Mouse (Mus musculus): ENCODE results near the gene Map3k7. TPM values are rescaled to one million over a fixed set of nuclear protein-coding genes. Genes with fewer than 3 reads are reported as not detected.
"Not testable (repeated sequence)": the region's sequence is repeated elsewhere in the genome, so short reads cannot be mapped to it uniquely, and the experiment has no call there.

The Map3k7 gene
- total RNA-seq, 2 experiments from 2014 or later: 34.4 to 53.7 TPM

GRCm38 (mm10) chr4:31975260-31975950 lies 11.5 kb downstream of the Map3k7 start:
- ATAC-seq (replicated peaks; ENCODE audit: low FRiP score, poor library complexity, severe bottlenecking): no peak

DNA sequence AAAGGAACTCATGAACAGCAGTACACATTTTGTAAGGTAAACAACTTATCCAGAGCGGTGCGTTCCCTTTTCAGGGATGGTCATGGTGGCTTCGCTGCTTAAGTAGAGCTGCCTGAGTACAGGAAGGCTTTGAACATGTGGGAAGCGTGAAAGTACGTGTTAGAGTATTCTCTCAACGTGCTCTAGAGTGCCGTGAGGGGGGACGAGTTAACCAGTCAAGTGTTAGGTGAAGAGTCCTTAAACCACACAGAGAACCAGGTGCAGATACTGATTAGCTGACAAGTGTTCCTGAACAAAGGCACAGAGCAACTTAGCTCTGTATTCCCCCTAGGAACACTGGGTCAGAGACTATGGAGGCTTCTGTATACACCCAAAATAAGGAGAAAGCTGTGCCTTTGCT lies 18.0 kb downstream of the Map3k7 start:
- ATAC-seq (replicated peaks; ENCODE audit: low FRiP score, poor library complexity, severe bottlenecking): no peak

GRCm38 (mm10) chr4:31993386-31993785 lies 29.5 kb downstream of the Map3k7 start:
- ATAC-seq (replicated peaks; ENCODE audit: low FRiP score, poor library complexity, severe bottlenecking): no peak

DNA sequence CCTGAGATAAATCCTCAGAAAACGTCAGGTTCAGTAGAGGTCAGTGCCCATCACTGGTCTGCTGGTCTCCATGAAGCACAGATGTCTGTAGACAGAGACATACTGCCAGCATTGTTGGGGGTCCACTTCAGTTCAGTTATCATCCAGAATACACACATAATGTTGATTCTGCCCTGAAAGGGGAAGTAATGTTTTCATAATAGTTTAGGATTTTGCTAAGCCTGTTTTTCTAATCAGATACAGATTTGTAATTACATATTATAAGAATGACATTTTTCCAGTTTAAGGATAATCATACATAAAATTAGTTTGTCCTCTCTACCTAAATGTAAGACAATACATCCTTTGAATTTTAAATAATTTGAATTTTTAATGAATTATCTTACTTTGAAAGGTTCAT lies 30.0 kb downstream of the Map3k7 start:
- no peak for ATAC-seq (replicated peaks; ENCODE audit: low FRiP score, poor library complexity, severe bottlenecking)

DNA sequence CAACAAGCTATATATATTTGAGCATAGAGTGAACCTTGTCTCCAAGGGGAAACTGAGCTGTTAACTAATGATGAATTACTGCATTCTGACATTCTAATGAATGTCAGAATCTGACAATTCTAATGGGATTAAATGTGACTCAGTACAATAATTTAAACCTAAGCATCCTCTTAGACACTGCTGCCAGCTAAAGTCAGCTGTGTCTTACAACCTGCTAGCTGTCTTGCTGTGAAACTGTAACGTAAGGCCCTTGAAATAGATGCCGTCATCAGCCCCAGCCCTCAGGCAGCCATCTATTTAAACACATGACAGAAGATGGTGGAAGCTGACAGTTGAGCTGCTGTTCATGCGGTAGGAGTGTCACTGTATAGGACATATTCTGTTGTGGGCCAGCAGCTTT lies 37.6 kb downstream of the Map3k7 start:
- ATAC-seq (replicated peaks; ENCODE audit: low FRiP score, poor library complexity, severe bottlenecking): no peak

- ATAC-seq (replicated peaks; ENCODE audit: low FRiP score, poor library complexity, severe bottlenecking): no peak
These were observed 41.1 kb downstream of the Map3k7 start for GRCm38 (mm10) chr4:32004773-32005591.

DNA sequence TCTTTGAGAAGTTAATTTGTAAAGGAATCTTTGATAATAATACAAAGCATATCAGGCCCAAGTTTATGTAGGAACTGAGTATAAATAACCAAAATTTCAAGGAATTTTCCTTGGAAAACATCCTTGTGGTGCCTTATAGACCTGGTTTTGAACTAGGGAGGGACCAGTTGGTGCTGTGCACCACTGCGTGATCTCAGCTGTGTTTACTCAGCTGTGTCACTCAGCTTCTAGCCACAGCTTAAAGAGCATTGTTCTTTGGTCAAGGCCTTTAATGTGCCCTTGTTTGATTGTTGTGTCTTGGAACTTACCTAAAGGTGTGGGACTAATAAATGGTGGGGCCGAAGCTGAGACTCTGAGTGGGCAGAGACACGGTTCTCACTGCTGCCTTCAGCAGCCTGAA lies 43.3 kb downstream of the Map3k7 start:
- no peak for ATAC-seq (replicated peaks; ENCODE audit: low FRiP score, poor library complexity, severe bottlenecking)

- ATAC-seq (replicated peaks; ENCODE audit: low FRiP score, poor library complexity, severe bottlenecking): no peak
These were observed 44.2 kb downstream of the Map3k7 start for GRCm38 (mm10) chr4:32008095-32008494.

DNA sequence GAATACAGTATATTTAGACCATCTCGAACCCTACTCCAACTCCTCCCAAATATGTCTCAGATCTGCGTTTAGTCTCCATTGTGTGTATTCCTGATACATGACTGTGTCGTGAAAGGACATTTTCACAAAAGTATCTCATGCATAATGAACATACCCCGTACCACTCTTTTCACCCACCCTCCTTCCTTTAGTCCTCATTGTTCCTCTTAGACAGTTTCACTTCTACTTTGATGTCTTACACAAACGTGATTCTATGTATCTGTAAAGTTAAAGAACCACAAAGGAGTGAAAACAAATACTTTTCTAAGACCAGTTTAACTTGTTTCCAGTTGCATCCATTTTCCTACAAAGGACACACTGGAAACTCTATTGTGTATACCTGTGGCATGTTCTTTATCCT lies 46.9 kb downstream of the Map3k7 start:
- ATAC-seq (replicated peaks; ENCODE audit: low FRiP score, poor library complexity, severe bottlenecking): no peak

DNA sequence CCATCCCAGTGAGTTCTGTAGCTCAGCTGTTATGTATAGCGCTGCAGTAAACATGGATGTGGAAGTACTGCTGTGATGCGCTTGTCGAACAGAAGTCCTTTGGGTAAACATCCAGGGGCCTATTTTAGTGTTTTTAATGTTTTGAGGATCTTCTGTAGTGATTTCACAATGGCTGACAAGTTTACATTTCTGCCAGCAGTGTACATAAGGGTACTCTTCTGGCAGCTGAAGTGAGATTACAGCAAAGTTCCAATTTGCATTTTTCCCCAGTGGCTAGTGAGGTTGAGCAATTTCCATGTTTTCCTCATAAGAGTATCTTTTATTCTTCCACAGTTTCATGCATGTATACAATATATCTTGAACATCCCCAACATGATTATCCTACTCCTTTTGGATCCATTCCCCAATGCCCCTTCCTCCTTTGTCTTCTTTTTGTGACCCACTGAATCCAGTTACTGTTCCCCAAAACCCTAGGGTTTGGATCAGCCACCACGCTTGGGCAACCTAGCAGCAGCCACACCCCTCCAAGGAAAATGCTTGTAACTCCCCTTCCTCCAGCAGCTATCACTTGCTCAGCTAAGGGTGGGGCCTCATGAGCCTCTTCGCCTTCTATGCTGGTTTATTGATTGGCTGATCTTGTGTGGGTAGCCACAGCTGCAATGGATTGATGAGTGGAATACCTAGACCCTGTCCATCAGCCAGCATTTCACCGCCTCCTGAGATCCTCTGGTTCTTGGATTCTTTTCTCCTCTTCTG lies 47.5 kb downstream of the Map3k7 start:
- ATAC-seq (replicated peaks; ENCODE audit: low FRiP score, poor library complexity, severe bottlenecking): no peak

GRCm38 (mm10) chr4:32021131-32021530 lies 57.2 kb downstream of the Map3k7 start:
- ATAC-seq (replicated peaks; ENCODE audit: low FRiP score, poor library complexity, severe bottlenecking): no peak

DNA sequence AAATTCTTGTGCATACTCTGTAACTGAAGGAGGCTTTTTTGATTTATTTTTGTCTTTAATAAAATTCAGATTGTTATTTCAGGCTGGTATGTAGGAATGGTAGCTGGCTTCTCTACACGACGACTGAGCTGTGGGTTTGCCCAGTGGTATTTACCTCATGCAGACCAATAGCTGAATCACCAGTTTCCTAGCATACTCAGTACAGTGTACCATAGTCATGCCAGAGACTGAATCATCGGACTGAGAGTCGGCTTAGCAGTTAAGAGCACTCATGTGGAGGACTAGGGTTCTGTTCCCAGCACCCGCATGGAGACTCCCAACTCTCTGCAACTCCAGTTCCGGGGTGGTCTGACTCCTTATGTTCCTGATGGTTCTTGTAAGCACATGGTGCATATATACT lies 58.4 kb downstream of the Map3k7 start:
- ATAC-seq (replicated peaks; ENCODE audit: low FRiP score, poor library complexity, severe bottlenecking): no peak

- ATAC-seq (replicated peaks; ENCODE audit: low FRiP score, poor library complexity, severe bottlenecking): not testable (repeated sequence)
These were observed 60.3 kb downstream of the Map3k7 start for GRCm38 (mm10) chr4:32024170-32024569.

- no peak for ATAC-seq (replicated peaks; ENCODE audit: low FRiP score, poor library complexity, severe bottlenecking)
These were observed 61.2 kb downstream of the Map3k7 start for GRCm38 (mm10) chr4:32025105-32025504.

DNA sequence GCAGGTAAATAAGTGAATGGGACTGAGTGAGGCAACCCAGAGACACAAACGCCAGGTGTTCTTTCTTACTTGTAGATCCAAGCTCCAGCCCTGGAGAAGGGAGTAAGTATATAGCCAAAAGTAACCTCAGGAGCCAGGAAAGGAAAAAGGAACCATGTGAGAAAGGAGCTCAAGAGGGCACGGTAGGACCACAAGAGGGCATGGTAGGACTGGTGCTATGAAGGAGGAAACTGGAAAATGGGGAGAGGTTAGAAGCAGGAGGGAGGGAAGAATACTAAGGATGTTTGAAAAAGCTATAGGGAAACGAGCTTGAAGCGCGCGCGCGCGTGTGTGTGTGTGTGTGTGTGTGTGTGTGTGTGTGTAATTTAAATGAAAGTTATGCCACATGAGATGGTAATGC lies 63.2 kb downstream of the Map3k7 start:
- ATAC-seq (replicated peaks; ENCODE audit: low FRiP score, poor library complexity, severe bottlenecking): no peak

- ATAC-seq (replicated peaks; ENCODE audit: low FRiP score, poor library complexity, severe bottlenecking): no peak
These were observed 73.4 kb downstream of the Map3k7 start for GRCm38 (mm10) chr4:32037267-32037666.

DNA sequence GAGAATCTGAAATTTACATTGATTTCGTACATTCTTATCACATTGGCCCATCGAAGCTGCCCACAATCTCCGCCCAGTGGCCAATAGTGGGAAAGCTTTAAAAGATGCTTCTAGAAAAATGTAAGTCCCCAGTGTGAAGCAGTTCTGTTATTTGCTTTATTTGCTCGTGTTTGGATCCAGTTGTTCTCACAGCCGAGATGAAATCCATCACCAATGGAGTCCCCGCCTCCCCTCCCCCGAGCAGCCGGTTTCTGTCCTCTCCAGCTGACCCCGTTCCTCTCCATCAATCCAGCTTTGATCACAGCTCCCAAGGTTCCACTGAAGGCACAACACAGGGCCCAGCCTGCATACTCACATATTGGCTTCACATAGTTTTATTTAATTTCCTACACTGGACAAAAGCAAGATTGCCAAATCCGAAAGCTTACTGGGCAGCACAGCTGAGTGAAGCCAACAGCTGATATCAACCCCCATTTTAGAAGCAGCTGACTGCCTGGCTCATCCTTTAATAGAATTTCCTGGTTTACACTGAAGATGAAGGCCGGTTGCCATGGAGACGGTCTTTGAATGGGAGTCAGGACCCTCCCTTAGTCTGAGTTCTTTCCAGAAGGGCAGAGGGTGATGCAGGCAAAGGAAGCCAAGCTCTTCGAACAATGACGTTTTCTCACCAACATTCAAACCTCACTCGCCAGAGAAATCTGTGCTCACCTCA lies 78.0 kb downstream of the Map3k7 start:
- no peak for ATAC-seq (replicated peaks; ENCODE audit: low FRiP score, poor library complexity, severe bottlenecking)

DNA sequence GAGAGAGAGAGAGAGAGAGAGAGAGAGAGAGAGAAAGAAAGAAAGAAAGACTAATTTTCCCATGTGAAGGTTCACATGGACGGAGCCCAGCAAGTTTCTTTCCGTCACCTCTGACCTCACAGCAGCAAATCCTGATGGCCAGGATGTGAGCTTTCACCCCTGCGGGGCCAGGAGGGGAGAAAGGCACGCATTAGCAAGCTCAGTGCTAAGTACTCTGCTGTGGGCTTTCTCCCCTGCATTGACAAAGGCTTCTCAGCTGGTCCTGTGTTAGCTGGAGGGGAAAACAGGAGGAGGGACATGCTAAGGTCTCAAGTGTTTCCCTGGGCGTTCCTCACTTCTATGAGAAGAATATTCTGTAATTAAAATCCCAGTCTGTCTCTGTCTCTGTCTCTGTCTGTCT lies 81.3 kb downstream of the Map3k7 start:
- no peak for ATAC-seq (replicated peaks; ENCODE audit: low FRiP score, poor library complexity, severe bottlenecking)

- no peak for ATAC-seq (replicated peaks; ENCODE audit: low FRiP score, poor library complexity, severe bottlenecking)
These were observed 85.9 kb downstream of the Map3k7 start for GRCm38 (mm10) chr4:32049824-32050223.

- no peak for ATAC-seq (replicated peaks; ENCODE audit: low FRiP score, poor library complexity, severe bottlenecking)
These were observed 89.3 kb downstream of the Map3k7 start for GRCm38 (mm10) chr4:32053171-32053570.

Measured in erythroid progenitor cell, adult 5-6 weeks (primary cell).